Mouse (Mus musculus) MEL (cell line): ENCODE results near the gene Cd44. TPM values are rescaled to one million over a fixed set of nuclear protein-coding genes. Genes with fewer than 3 reads are reported as not detected.

Source experiments
- DNase-seq: peaks from one replicate; pipeline ENCODE4 v3.0.0; 2011; ENCODE audit warnings: low read depth, low spot score
- H3K27ac ChIP-seq: 2 replicates; pipeline ENCODE4 v1.5.1; 2012; ENCODE audit warnings: low read depth, mild to moderate bottlenecking, control low read depth, low read length, moderate library complexity; ENCODE audit not compliant: control insufficient read depth
- H3K27me3 ChIP-seq, 2 experiments: fragments of 150-350 bp in 1 of 2; sonication (generic) in 1 of 2; 2 replicates each; pipeline ENCODE4 v1.6.1; 2012; ENCODE audit warnings: low read length in 2 of 2, mild to moderate bottlenecking in 2 of 2, improper control_type of control experiment in 1 of 2, moderate library complexity in 1 of 2; ENCODE audit not compliant: insufficient read depth in 2 of 2, control insufficient read depth in 1 of 2
- H3K36me3 ChIP-seq, 2 experiments: 2 replicates each; pipeline ENCODE4 v1.6.1; 2012 to 2014; ENCODE audit warnings: low read length in 2 of 2, improper control_type of control experiment in 1 of 2, inconsistent platforms in 1 of 2, mild to moderate bottlenecking in 1 of 2; ENCODE audit not compliant: insufficient read depth in 2 of 2, control insufficient read depth in 1 of 2
- H3K4me1 ChIP-seq, 2 experiments: fragments of 150-350 bp in 1 of 2; sonication (generic) in 1 of 2; 2 replicates each; pipeline ENCODE4 v1.6.1; 2012; ENCODE audit warnings: low read length in 2 of 2, improper control_type of control experiment in 1 of 2, mild to moderate bottlenecking in 1 of 2; ENCODE audit not compliant: insufficient read depth in 2 of 2, control insufficient read depth in 1 of 2
- H3K4me3 ChIP-seq, 2 experiments: fragments of 150-350 bp in 1 of 2; sonication (generic) in 1 of 2; 2 replicates each; pipeline ENCODE4 v1.5.1; 2012; ENCODE audit warnings: low read depth in 2 of 2, low read length in 2 of 2, mild to moderate bottlenecking in 2 of 2, moderate library complexity in 2 of 2, control low read depth in 1 of 2, improper control_type of control experiment in 1 of 2; ENCODE audit not compliant: control insufficient read depth in 1 of 2, insufficient read depth in 1 of 2
- H3K79me2 ChIP-seq: 2 replicates; pipeline ENCODE4 v1.6.1; 2012; ENCODE audit warnings: mild to moderate bottlenecking, low read length, moderate library complexity; ENCODE audit not compliant: control insufficient read depth, poor library complexity, insufficient read depth
- H3K9ac ChIP-seq: 2 replicates; pipeline ENCODE4 v1.6.1; 2012; ENCODE audit warnings: low read depth, mild to moderate bottlenecking, control low read depth, low read length, moderate library complexity; ENCODE audit not compliant: control insufficient read depth, poor library complexity, severe bottlenecking
- H3K9me3 ChIP-seq: fragments of 150-350 bp; sonication (generic); replicated peaks from 2 replicates; pipeline ENCODE4 v1.6.1; 2012; ENCODE audit warnings: mild to moderate bottlenecking, low read length, improper control_type of control experiment, moderate library complexity; ENCODE audit not compliant: insufficient read depth
- E2F4 ChIP-seq: IDR thresholded peaks from 2 replicates; pipeline ENCODE4 v1.6.1; 2011; ENCODE audit warnings: low read depth, low read length, improper control_type of control experiment, borderline replicate concordance
- ELF1 ChIP-seq: IDR thresholded peaks from 2 replicates; pipeline ENCODE4 v1.6.1; 2014; ENCODE audit warnings: low read depth, mild to moderate bottlenecking, inconsistent platforms, low read length, improper control_type of control experiment, moderate library complexity
- EP300 ChIP-seq, 2 experiments: IDR thresholded peaks; 2 replicates each; pipeline ENCODE4 v1.6.1; 2011; ENCODE audit warnings: improper control_type of control experiment in 2 of 2, low read length in 2 of 2, low read depth in 1 of 2, mild to moderate bottlenecking in 1 of 2
- GABPA ChIP-seq: IDR thresholded peaks from 2 replicates; pipeline ENCODE4 v1.6.1; 2012; ENCODE audit warnings: low read depth, mild to moderate bottlenecking, inconsistent platforms, low read length, improper control_type of control experiment, moderate library complexity
- GATA1 ChIP-seq: IDR thresholded peaks from 2 replicates; pipeline ENCODE4 v1.6.1; 2011; ENCODE audit warnings: low read depth, low read length, improper control_type of control experiment
- POLR2A ChIP-seq, 2 experiments: IDR thresholded peaks; 2 replicates each; pipeline ENCODE4 v1.6.1; 2011 to 2012; ENCODE audit warnings: low read length in 2 of 2, mild to moderate bottlenecking in 2 of 2, control low read depth in 1 of 2, improper control_type of control experiment in 1 of 2, low read depth in 1 of 2, moderate library complexity in 1 of 2; ENCODE audit not compliant: control insufficient read depth in 1 of 2, insufficient read depth in 1 of 2, poor library complexity in 1 of 2
- RCOR1 ChIP-seq: IDR thresholded peaks from 2 replicates; pipeline ENCODE4 v1.6.1; 2012; ENCODE audit warnings: low read depth, mild to moderate bottlenecking, inconsistent platforms, low read length, improper control_type of control experiment
- SIN3A ChIP-seq: IDR thresholded peaks from 2 replicates; pipeline ENCODE4 v1.6.1; 2012; ENCODE audit warnings: low read length, improper control_type of control experiment, inconsistent platforms
- TAL1 ChIP-seq: IDR thresholded peaks from 2 replicates; pipeline ENCODE4 v1.6.1; 2012; ENCODE audit warnings: mild to moderate bottlenecking, inconsistent platforms, low read length, moderate library complexity, mixed read lengths
- USF1 ChIP-seq: IDR thresholded peaks from 2 replicates; pipeline ENCODE4 v1.6.1; 2014; ENCODE audit warnings: low read depth, mild to moderate bottlenecking, inconsistent platforms, low read length, improper control_type of control experiment, moderate library complexity
- USF2 ChIP-seq, 2 experiments: IDR thresholded peaks; 2 replicates each; pipeline ENCODE4 v1.6.1; 2011 to 2012; ENCODE audit warnings: improper control_type of control experiment in 2 of 2, low read length in 2 of 2, borderline replicate concordance in 1 of 2, inconsistent platforms in 1 of 2, low read depth in 1 of 2, mild to moderate bottlenecking in 1 of 2; ENCODE audit not compliant: insufficient read depth in 1 of 2
- ZC3H11A ChIP-seq: IDR thresholded peaks from 2 replicates; pipeline ENCODE4 v1.6.1; 2012; ENCODE audit warnings: low read depth, mild to moderate bottlenecking, inconsistent platforms, low read length, improper control_type of control experiment
- ZKSCAN1 ChIP-seq: IDR thresholded peaks from 2 replicates; pipeline ENCODE4 v1.6.1; 2012; ENCODE audit warnings: low read depth, mild to moderate bottlenecking, inconsistent platforms, low read length, improper control_type of control experiment, moderate library complexity
- polyA plus RNA-seq, 2 experiments: library from polyadenylated mRNA; stranded (reverse) in 1 of 2; unstranded in 1 of 2; fragments of >175 nt in 1 of 2; fragments of >200 nt in 1 of 2; gene quantifications; 2 replicates each; pipeline versions ENCODE4 v1.2.1 to v1.2.4; 2012; ENCODE audit warnings: low replicate concordance in 2 of 2, low read depth in 1 of 2; ENCODE audit not compliant: insufficient read length in 2 of 2, insufficient read depth in 1 of 2, missing spikeins in 1 of 2
- total RNA-seq: library from RNA; depleted of rRNA; stranded (reverse); fragments of 300-350 nt; gene quantifications from 2 replicates; pipeline ENCODE4 v1.2.3, GENCODE M21; 2012

Cd44 gene
- total and polyA plus RNA-seq, 3 experiments = 43.8 to 226 (median 53.9) TPM

- peaks cover 6 to 26% of the 10 kb centered on the region in 2 experiments for H3K36me3 ChIP-seq
- peaks cover 10 to 24% of the 10 kb centered on the region in 2 experiments for H3K4me1 ChIP-seq
- no peak overlapping the region for H3K9ac ChIP-seq
- H3K79me2 ChIP-seq = peaks cover 71% of the 10 kb centered on the region
- no peak overlapping the region for H3K27ac ChIP-seq
- H3K9me3 ChIP-seq = no peaks in the 10 kb centered on the region
- TF ChIP-seq TAL1 = no peak
- no peak for TF ChIP-seq EP300 (IDR thresholded peaks at IDR 0.05; ENCODE audit: low read depth in 1 of 2, low read length in 2 of 2)
- TF ChIP-seq GABPA = no peak
- no peaks in the 10 kb centered on the region for H3K27me3 ChIP-seq
- H3K4me3 ChIP-seq = no peak overlapping the region
- no peak for DNase-seq
Observed at GRCm38 (mm10) chr2:102895197-102895596, 6.3 kb downstream of the Cd44 start.

DNA sequence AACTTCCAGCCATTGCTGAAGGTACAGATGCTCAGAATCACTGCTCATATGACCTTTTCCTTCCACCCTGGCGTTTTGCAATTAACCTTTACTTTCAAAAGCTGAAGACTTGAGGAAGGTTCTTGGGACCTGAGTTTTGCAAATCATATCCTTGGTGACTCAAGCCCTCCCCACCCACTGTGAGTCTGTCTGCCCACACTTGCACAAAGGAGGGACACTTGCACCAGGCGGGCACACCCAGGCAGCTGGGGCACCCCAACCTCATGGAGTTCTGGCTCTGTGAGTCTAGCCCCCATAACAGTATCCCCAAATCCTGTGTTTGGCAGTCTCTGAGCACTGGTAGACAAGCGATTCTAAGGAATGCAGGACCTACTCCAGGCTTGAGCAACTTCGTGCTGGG, 6.7 kb downstream of the Cd44 start:
- Histone ChIP-seq H3K27me3 (no peaks in the 10 kb centered on the region), H3K9ac (no peak overlapping the region), H3K4me1 (peaks cover 10 to 23% of the 10 kb centered on the region in 2 experiments), H3K36me3 (peaks cover 6 to 30% of the 10 kb centered on the region in 2 experiments), H3K9me3 (no peaks in the 10 kb centered on the region), H3K79me2 (peaks cover 67% of the 10 kb centered on the region), H3K27ac (no peak overlapping the region), H3K4me3 (no peak overlapping the region)
- DNase-seq = no peak
- TF ChIP-seq POLR2A (IDR thresholded peaks at IDR 0.05; ENCODE audit: control insufficient read depth in 1 of 2, insufficient read depth in 1 of 2, low read depth in 1 of 2, low read length in 2 of 2, poor library complexity in 1 of 2) (no peak), SIN3A (no peak), ZKSCAN1 (no peak), USF2 (IDR thresholded peaks at IDR 0.05; ENCODE audit: borderline replicate concordance in 1 of 2, insufficient read depth in 1 of 2, low read depth in 1 of 2, low read length in 2 of 2) (no peak), USF1 (no peak)

- Histone ChIP-seq H3K27me3 (no peaks in the 10 kb centered on the region), H3K79me2 (peaks cover 54% of the 10 kb centered on the region), H3K9me3 (no peaks in the 10 kb centered on the region), H3K36me3 (peaks cover 8 to 58% of the 10 kb centered on the region in 2 experiments), H3K9ac (no peak overlapping the region), H3K4me3 (no peak overlapping the region), H3K4me1 (peaks cover 28 to 44% of the 10 kb centered on the region in 2 experiments), H3K27ac (no peak overlapping the region)
- DNase-seq = no peak
- TF ChIP-seq RCOR1 (no peak), ELF1 (no peak), E2F4 (no peak), GATA1 (no peak), ZC3H11A (no peak)
Observed at GRCm38 (mm10) chr2:102888688-102889225, 12.7 kb downstream of the Cd44 start.
